Mouse (Mus musculus) stomach, embryonic 16.5 days (tissue): ENCODE measurements at regions not wholly inside any gene's neighbourhood (a gene's known extent, or its start where the extent isn't known, plus 50 kb on each side); places are given as distances from the start of the nearest gene placed in this dataset.
A peak's percentile ranks its signal among the peaks of the same experiment; 100 is the strongest.

Experiments
- ATAC-seq: fragments of 200-750 bp; cut with Nextera tagmentation; 2 replicates; pipeline ENCODE4 v1.8.0; 2017; ENCODE audit warnings: moderate number of reproducible peaks, moderate TSS enrichment; ENCODE audit not compliant: insufficient read depth, low FRiP score
- H3K27ac ChIP-seq: fragments of 300-500 bp; sonication (generic); 2 replicates; pipeline ENCODE4 v1.5.1; 2014; ENCODE audit warnings: low read length
- H3K27me3 ChIP-seq: fragments of 300-500 bp; sonication (generic); 2 replicates; pipeline ENCODE4 v1.6.1; 2014; ENCODE audit warnings: low read length, control low read depth, mixed read lengths; ENCODE audit not compliant: control insufficient read depth, insufficient read depth
- H3K36me3 ChIP-seq: fragments of 300-500 bp; sonication (generic); 2 replicates; pipeline ENCODE4 v1.6.1; 2014; ENCODE audit warnings: low read length; ENCODE audit not compliant: control insufficient read depth, insufficient read depth
- H3K4me1 ChIP-seq: fragments of 300-500 bp; sonication (generic); 2 replicates; pipeline ENCODE4 v1.6.1; 2014; ENCODE audit warnings: low read length, control low read depth, mixed read lengths; ENCODE audit not compliant: control insufficient read depth, insufficient read depth
- H3K4me2 ChIP-seq: fragments of 300-500 bp; sonication (generic); 2 replicates; pipeline ENCODE4 v1.6.1; 2014; ENCODE audit warnings: low read depth, low read length, mixed read lengths
- H3K4me3 ChIP-seq: fragments of 300-500 bp; sonication (generic); replicated peaks from 2 replicates; pipeline ENCODE4 v1.5.1; 2014; ENCODE audit warnings: mild to moderate bottlenecking, low read length
- H3K9ac ChIP-seq: fragments of 300-500 bp; sonication (generic); 2 replicates; pipeline ENCODE4 v1.6.1; 2014; ENCODE audit warnings: low read length
- H3K9me3 ChIP-seq: fragments of 300-500 bp; sonication (generic); replicated peaks from 2 replicates; pipeline ENCODE4 v1.6.1; 2016; ENCODE audit warnings: low read length, control low read depth; ENCODE audit not compliant: control insufficient read depth
- WGBS: fragments of 180-500 bp; shearing (Covaris S2); extraction: QIAGEN DNeasy Blood & Tissue Kit; methylation state at CpG from one replicate; pipeline ENCODE4 v1.1.7; 2014; 5-methylcytosine and 5-hydroxymethylcytosine counted together

DNA sequence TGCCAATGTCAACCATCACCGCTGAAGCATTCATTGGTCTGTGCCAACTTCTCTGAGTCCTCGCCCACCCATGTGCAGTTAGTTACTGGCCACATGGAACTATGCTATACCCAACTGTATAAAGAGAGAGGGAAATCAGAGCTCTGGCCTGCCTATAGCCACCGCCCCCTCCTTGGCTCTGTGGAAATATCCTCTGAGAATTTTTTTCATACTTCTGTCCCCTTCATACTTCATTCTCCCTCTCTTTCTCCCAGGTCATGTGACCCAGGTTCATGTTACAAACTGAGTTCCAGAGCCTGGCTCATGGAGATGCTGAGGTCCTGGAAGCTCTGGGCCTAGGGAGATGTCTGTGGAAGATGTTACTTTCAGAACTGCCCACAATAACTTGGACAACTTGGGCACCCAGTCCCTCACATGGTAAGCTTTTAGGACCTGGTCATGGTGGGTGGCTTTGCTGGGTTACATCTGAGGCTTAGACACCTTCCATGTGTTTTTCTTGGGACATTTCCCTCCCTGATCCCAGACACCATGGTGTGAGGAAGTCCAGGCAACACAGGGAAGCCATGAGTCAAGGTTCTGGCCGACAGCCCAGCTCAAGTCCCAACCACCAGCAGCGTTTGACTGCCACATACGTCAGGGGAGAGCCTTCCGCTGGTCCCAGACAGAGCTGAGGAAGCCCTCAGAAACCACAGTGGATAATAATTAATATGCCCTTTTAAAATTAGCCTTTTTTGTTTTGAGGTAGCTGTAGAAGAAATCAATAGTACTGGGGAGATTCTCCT lies 89.0 kb upstream of the Trpm1 start:
- Histone ChIP-seq H3K9ac (no peak overlapping the region), H3K4me2 (no peak overlapping the region), H3K9me3 (no peaks in the 10 kb centered on the region), H3K27ac (no peak overlapping the region), H3K27me3 (no peaks in the 10 kb centered on the region), H3K4me3 (no peak overlapping the region), H3K4me1 (peaks cover 7% of the 10 kb centered on the region; the same call in 1 of the 2 replicates), H3K36me3 (no peaks in the 10 kb centered on the region)
- 61% methylated on average over 7 of the region's 7 CpGs for WGBS
- peak; percentile 80; the same call in 1 of the 2 replicates for ATAC-seq

DNA sequence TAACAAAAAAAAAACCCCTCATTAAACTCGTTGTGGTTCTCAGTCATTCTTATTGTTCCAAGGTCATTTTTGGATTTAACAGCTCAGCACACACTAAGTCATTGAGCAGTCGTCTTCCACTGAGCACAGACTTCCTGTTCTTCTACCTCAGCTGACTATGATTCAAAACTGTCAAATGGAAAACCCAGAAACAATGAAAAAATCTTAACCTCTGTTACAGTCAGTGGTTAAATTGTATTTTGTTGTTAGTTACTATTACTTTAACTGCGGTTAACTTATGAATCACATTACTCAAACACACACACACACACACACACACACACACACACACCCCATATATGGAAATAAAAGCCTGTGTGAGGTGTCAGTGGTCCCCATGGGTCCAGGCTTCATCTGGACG lies 92.5 kb upstream of the Trpm1 start:
- Histone ChIP-seq H3K36me3 (no peaks in the 10 kb centered on the region), H3K27ac (no peak overlapping the region), H3K4me1 (peaks cover 7% of the 10 kb centered on the region), H3K9ac (no peak overlapping the region), H3K4me2 (no peak overlapping the region), H3K4me3 (no peak overlapping the region), H3K9me3 (no peaks in the 10 kb centered on the region), H3K27me3 (no peaks in the 10 kb centered on the region)
- WGBS, result 63% methylated on average over 4 of the region's 4 CpGs
- no peak for ATAC-seq

GRCm38 (mm10) chr7:64060582-64060981 lies 93.1 kb upstream of the Trpm1 start:
- Histone ChIP-seq H3K27ac (no peak overlapping the region), H3K4me1 (peaks cover 7% of the 10 kb centered on the region), H3K4me3 (no peak overlapping the region), H3K36me3 (no peaks in the 10 kb centered on the region), H3K9me3 (no peaks in the 10 kb centered on the region), H3K9ac (no peak overlapping the region), H3K27me3 (no peaks in the 10 kb centered on the region), H3K4me2 (no peak overlapping the region)
- no peak for ATAC-seq
- 83% methylated on average over 1 of the region's 1 CpGs for WGBS

- no peak for ATAC-seq
Measured at GRCm38 (mm10) chr7:64060051-64060450, 93.6 kb upstream of the Trpm1 start.

GRCm38 (mm10) chr7:64058282-64058872 lies 95.3 kb upstream of the Trpm1 start:
- ATAC-seq, result no peak
- Histone ChIP-seq H3K9me3 (no peaks in the 10 kb centered on the region), H3K4me2 (no peak overlapping the region), H3K4me1 (no peaks in the 10 kb centered on the region; the same call in 1 of the 2 replicates), H3K9ac (peak overlapping the region; percentile 36; the same call in 1 of the 2 replicates), H3K4me3 (no peak overlapping the region), H3K27ac (peak overlapping the region; percentile 34; the same call in 1 of the 2 replicates), H3K27me3 (no peaks in the 10 kb centered on the region), H3K36me3 (no peaks in the 10 kb centered on the region)
- WGBS, result 31% methylated on average over 4 of the region's 4 CpGs

More at GRCm38 (mm10) chr7:64060051-64060450, 93.6 kb upstream of the Trpm1 start:
- H3K27me3 ChIP-seq, result no peaks in the 10 kb centered on the region
- 8% methylated on average over 1 of the region's 1 CpGs for WGBS
- no peaks in the 10 kb centered on the region for H3K9me3 ChIP-seq
- no peak overlapping the region for H3K27ac ChIP-seq
- no peak overlapping the region for H3K4me2 ChIP-seq
- no peaks in the 10 kb centered on the region for H3K36me3 ChIP-seq
- no peak overlapping the region for H3K9ac ChIP-seq
- no peak overlapping the region for H3K4me3 ChIP-seq
- peaks cover 7% of the 10 kb centered on the region for H3K4me1 ChIP-seq

- H3K4me3 ChIP-seq, result no peak overlapping the region
- H3K9me3 ChIP-seq, result no peaks in the 10 kb centered on the region
- 0 out of 2 replicates have a peak overlapping the region, but pooled peaks have one; percentile 36 for H3K9ac ChIP-seq
- peak overlapping the region; percentile 34; the same call in 1 of the 2 replicates for H3K27ac ChIP-seq
- no peaks in the 10 kb centered on the region; the same call in 1 of the 2 replicates for H3K4me1 ChIP-seq
- no peaks in the 10 kb centered on the region for H3K36me3 ChIP-seq
- ATAC-seq, result peak; percentile 85
- H3K4me2 ChIP-seq, result no peak overlapping the region
- H3K27me3 ChIP-seq, result no peaks in the 10 kb centered on the region
- 52% methylated on average over 4 of the region's 4 CpGs for WGBS
Measured at GRCm38 (mm10) chr7:64057873-64058272, 95.8 kb upstream of the Trpm1 start.

- H3K9me3 ChIP-seq, result no peaks in the 10 kb centered on the region
- no peak overlapping the region for H3K4me2 ChIP-seq
- 78% methylated on average over 3 of the region's 3 CpGs for WGBS
- no peaks in the 10 kb centered on the region; the same call in 1 of the 2 replicates for H3K4me1 ChIP-seq
- H3K4me3 ChIP-seq, result no peak overlapping the region
- no peak overlapping the region for H3K27ac ChIP-seq
- H3K36me3 ChIP-seq, result no peaks in the 10 kb centered on the region
- H3K9ac ChIP-seq, result no peak overlapping the region
- H3K27me3 ChIP-seq, result no peaks in the 10 kb centered on the region
- ATAC-seq, result no peak
Measured at GRCm38 (mm10) chr7:64056498-64056897, 97.1 kb upstream of the Trpm1 start.

DNA sequence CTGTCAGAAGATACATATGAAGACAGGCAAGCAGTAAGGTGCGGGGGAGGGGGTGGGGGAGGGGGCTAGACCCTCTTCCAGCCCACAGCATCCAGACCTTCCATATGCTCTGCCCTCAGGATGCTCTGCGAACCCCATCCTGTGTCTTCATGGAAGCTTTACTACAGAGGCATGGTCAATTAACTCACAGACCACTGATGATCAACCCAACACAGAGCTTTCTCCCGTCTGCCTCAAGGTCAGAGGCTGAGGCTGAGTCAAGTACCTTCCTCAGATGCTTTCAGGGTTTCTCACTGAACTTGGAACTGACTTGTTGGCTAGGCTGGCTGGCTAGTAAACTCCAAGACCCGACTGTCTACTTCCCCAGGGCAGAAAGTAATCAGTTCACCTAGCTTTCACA lies 98.6 kb upstream of the Trpm1 start:
- Histone ChIP-seq H3K4me1 (peaks cover 5% of the 10 kb centered on the region; the same call in 1 of the 2 replicates), H3K27ac (no peak overlapping the region), H3K4me3 (no peak overlapping the region), H3K9ac (no peak overlapping the region), H3K4me2 (no peak overlapping the region), H3K36me3 (no peaks in the 10 kb centered on the region), H3K27me3 (no peaks in the 10 kb centered on the region), H3K9me3 (no peaks in the 10 kb centered on the region)
- no peak for ATAC-seq
- WGBS, result 85% methylated on average over 4 of the region's 4 CpGs

GRCm38 (mm10) chr7:64053766-64054165 lies 99.9 kb upstream of the Trpm1 start:
- ATAC-seq, result no peak

More at GRCm38 (mm10) chr7:64053766-64054165, 99.9 kb upstream of the Trpm1 start:
- 63% methylated on average over 12 of the region's 12 CpGs for WGBS
- Histone ChIP-seq H3K27me3 (no peaks in the 10 kb centered on the region), H3K36me3 (no peaks in the 10 kb centered on the region), H3K9ac (no peak overlapping the region), H3K9me3 (no peaks in the 10 kb centered on the region), H3K27ac (no peak overlapping the region), H3K4me2 (no peak overlapping the region), H3K4me1 (peaks cover 17% of the 10 kb centered on the region; the same call in 1 of the 2 replicates), H3K4me3 (no peak overlapping the region)
